Mouse (Mus musculus) limb, embryonic 10.5 days (tissue): ENCODE results near the gene Atxn2. TPM values are rescaled to one million over a fixed set of nuclear protein-coding genes. Genes with fewer than 3 reads are reported as not detected.
A peak's percentile ranks its signal among the peaks of the same experiment; 100 is the strongest.
"Not testable (repeated sequence)": the region's sequence is repeated elsewhere in the genome, so short reads cannot be mapped to it uniquely, and the experiment has no call there.

Source experiments
- DNase-seq: peaks from one replicate; pipeline ENCODE4 v3.0.0-alpha.2; 2017; ENCODE audit warnings: low spot score
- H3K27ac ChIP-seq: fragments of 300-500 bp; sonication (generic); 2 replicates; pipeline ENCODE4 v1.5.1; 2016; ENCODE audit warnings: mild to moderate bottlenecking
- H3K27me3 ChIP-seq: fragments of 300-500 bp; sonication (generic); 2 replicates; pipeline ENCODE4 v1.6.1; 2016; ENCODE audit warnings: low read depth, mild to moderate bottlenecking; ENCODE audit not compliant: poor library complexity, severe bottlenecking
- H3K36me3 ChIP-seq: fragments of 300-500 bp; sonication (generic); 2 replicates; pipeline ENCODE4 v1.6.1; 2016; ENCODE audit warnings: mild to moderate bottlenecking, moderate library complexity
- H3K4me1 ChIP-seq: fragments of 300-500 bp; sonication (generic); 2 replicates; pipeline ENCODE4 v1.6.1; 2016
- H3K4me3 ChIP-seq: fragments of 300-500 bp; sonication (generic); 2 replicates; pipeline ENCODE4 v1.5.1; 2016; ENCODE audit warnings: mild to moderate bottlenecking, moderate library complexity
- H3K9me3 ChIP-seq: fragments of 300-500 bp; sonication (generic); replicated peaks from 2 replicates; pipeline ENCODE4 v1.6.1; 2016; ENCODE audit warnings: mild to moderate bottlenecking
- WGBS: fragments of 180-500 bp; shearing (Covaris S2); methylation state at CpG from one replicate; pipeline ENCODE4 v1.1.7; 2016; 5-methylcytosine and 5-hydroxymethylcytosine counted together
- polyA plus RNA-seq: library from polyadenylated mRNA; unstranded; fragments of >200 nt; fragmentation: Nextera tagmentation; extraction: Ambion mirVana; gene quantifications from 2 replicates; pipeline ENCODE4 v1.2.1, GENCODE M21; 2016

The Atxn2 gene
- polyA plus RNA-seq, 1 experiment from 2014 or later, result 40.2 TPM

GRCm38 (mm10) chr5:121837441-121838340, 126.6 kb downstream of the Atxn2 start, which contains the start of gene Sh2b3:
Sh2b3 (minus strand) TSS chr5:121837646.
- Histone ChIP-seq H3K4me1 (peaks cover 68% of the 10 kb centered on the region), H3K9me3 (no peaks in the 10 kb centered on the region), H3K36me3 (no peaks in the 10 kb centered on the region), H3K4me3 (peak within 1 kb of the TSS; percentile 78), H3K27ac (peak within 1 kb of the TSS; percentile 87), H3K27me3 (peaks cover 59% of the 10 kb centered on the region)
- DNase-seq, result no peak
- under 1% methylated on average over 35 of the region's 35 CpGs for WGBS

- Histone ChIP-seq H3K36me3 (no peaks in the 10 kb centered on the region), H3K27ac (peak overlapping the region; percentile 30), H3K4me3 (peak overlapping the region; percentile 78), H3K27me3 (peaks cover 66% of the 10 kb centered on the region), H3K4me1 (peaks cover 68% of the 10 kb centered on the region), H3K9me3 (no peaks in the 10 kb centered on the region)
- DNase-seq, result peak; percentile 62
- under 1% methylated on average over 46 of the region's 46 CpGs for WGBS
Measured at GRCm38 (mm10) chr5:121838341-121839127, 127.4 kb downstream of the Atxn2 start.

GRCm38 (mm10) chr5:121839128-121839473, 128.0 kb downstream of the Atxn2 start:
- WGBS, result 19% methylated on average over 7 of the region's 7 CpGs
- Histone ChIP-seq H3K4me1 (peaks cover 68% of the 10 kb centered on the region), H3K27ac (peak overlapping the region; percentile 30), H3K27me3 (peaks cover 70% of the 10 kb centered on the region), H3K36me3 (no peaks in the 10 kb centered on the region), H3K9me3 (no peaks in the 10 kb centered on the region), H3K4me3 (peak overlapping the region; percentile 78)
- DNase-seq, result no peak

GRCm38 (mm10) chr5:121841516-121841915, 130.4 kb downstream of the Atxn2 start:
- Histone ChIP-seq H3K4me1 (peaks cover 55% of the 10 kb centered on the region), H3K9me3 (no peaks in the 10 kb centered on the region), H3K27me3 (peaks cover 76% of the 10 kb centered on the region), H3K36me3 (no peaks in the 10 kb centered on the region), H3K4me3 (no peak overlapping the region), H3K27ac (no peak overlapping the region)
- DNase-seq, result no peak
- WGBS, result 92% methylated on average over 9 of the region's 9 CpGs

GRCm38 (mm10) chr5:121841973-121842372, 130.8 kb downstream of the Atxn2 start:
- 42% methylated on average over 10 of the region's 10 CpGs for WGBS
- Histone ChIP-seq H3K4me1 (peaks cover 54% of the 10 kb centered on the region), H3K27ac (no peak overlapping the region), H3K4me3 (no peak overlapping the region), H3K36me3 (no peaks in the 10 kb centered on the region), H3K9me3 (no peaks in the 10 kb centered on the region), H3K27me3 (peaks cover 76% of the 10 kb centered on the region)
- no peak for DNase-seq

GRCm38 (mm10) chr5:121842665-121843118, 131.6 kb downstream of the Atxn2 start:
- Histone ChIP-seq H3K36me3 (no peaks in the 10 kb centered on the region), H3K4me1 (peaks cover 47% of the 10 kb centered on the region), H3K9me3 (no peaks in the 10 kb centered on the region), H3K27me3 (peaks cover 73% of the 10 kb centered on the region), H3K4me3 (peak overlapping the region; percentile 60), H3K27ac (peak overlapping the region; percentile 75)
- WGBS, result 1% methylated on average over 33 of the region's 33 CpGs
- peak; percentile 89 for DNase-seq

GRCm38 (mm10) chr5:121843138-121843905, 132.2 kb downstream of the Atxn2 start:
- Histone ChIP-seq H3K9me3 (no peaks in the 10 kb centered on the region), H3K27me3 (peaks cover 67% of the 10 kb centered on the region), H3K4me1 (peaks cover 47% of the 10 kb centered on the region), H3K36me3 (no peaks in the 10 kb centered on the region), H3K27ac (no peak overlapping the region), H3K4me3 (peak overlapping the region; percentile 60)
- no peak for DNase-seq
- 19% methylated on average over 17 of the region's 17 CpGs for WGBS

GRCm38 (mm10) chr5:121845361-121845760, 134.2 kb downstream of the Atxn2 start:
- Histone ChIP-seq H3K27me3 (peaks cover 51% of the 10 kb centered on the region), H3K27ac (no peak overlapping the region; the same call in 1 of the 2 replicates), H3K4me1 (peaks cover 50% of the 10 kb centered on the region), H3K36me3 (peaks cover under 1% of the 10 kb centered on the region; the same call in 1 of the 2 replicates), H3K9me3 (no peaks in the 10 kb centered on the region), H3K4me3 (no peak overlapping the region)
- no peak for DNase-seq
- WGBS, result 33% methylated on average over 4 of the region's 4 CpGs

GRCm38 (mm10) chr5:121846322-121846721, 135.2 kb downstream of the Atxn2 start:
- H3K4me3 ChIP-seq, result no peak overlapping the region
- peaks cover 47% of the 10 kb centered on the region for H3K27me3 ChIP-seq
- WGBS, result 77% methylated on average over 11 of the region's 11 CpGs
- no peak overlapping the region for H3K27ac ChIP-seq
- no peak for DNase-seq
- H3K9me3 ChIP-seq, result no peaks in the 10 kb centered on the region
- H3K4me1 ChIP-seq, result peaks cover 60% of the 10 kb centered on the region
- H3K36me3 ChIP-seq, result peaks cover 10% of the 10 kb centered on the region

- 83% methylated on average over 3 of the region's 3 CpGs for WGBS
- not testable (repeated sequence) for H3K4me3 ChIP-seq, DNase-seq, H3K9me3 ChIP-seq, H3K27ac ChIP-seq
- Histone ChIP-seq H3K36me3 (peaks cover 19% of the 10 kb centered on the region), H3K4me1 (peaks cover 60% of the 10 kb centered on the region), H3K27me3 (peaks cover 37% of the 10 kb centered on the region)
Measured at GRCm38 (mm10) chr5:121847269-121847668, 136.1 kb downstream of the Atxn2 start.

- peaks cover 27% of the 10 kb centered on the region for H3K36me3 ChIP-seq
- peaks cover 31% of the 10 kb centered on the region for H3K27me3 ChIP-seq
- DNase-seq, result peak; percentile 72
- H3K9me3 ChIP-seq, result no peaks in the 10 kb centered on the region
- peak overlapping the region; percentile 77 for H3K4me3 ChIP-seq
- peaks cover 52% of the 10 kb centered on the region for H3K4me1 ChIP-seq
- H3K27ac ChIP-seq, result peak overlapping the region; percentile 97
- under 1% methylated on average over 17 of the region's 17 CpGs for WGBS
Measured at GRCm38 (mm10) chr5:121848035-121848519, 136.9 kb downstream of the Atxn2 start.

GRCm38 (mm10) chr5:121848743-121849142, 137.6 kb downstream of the Atxn2 start, which contains the start of gene Pheta1:
Pheta1 (plus strand) TSS chr5:121848984.
- Histone ChIP-seq H3K4me1 (peaks cover 45% of the 10 kb centered on the region), H3K36me3 (peaks cover 34% of the 10 kb centered on the region), H3K9me3 (no peaks in the 10 kb centered on the region), H3K27ac (peak within 1 kb of the TSS; percentile 97), H3K27me3 (peaks cover 24% of the 10 kb centered on the region), H3K4me3 (peak within 1 kb of the TSS; percentile 77)
- WGBS, result under 1% methylated on average over 42 of the region's 42 CpGs
- peak; percentile 97 for DNase-seq
